Mouse (Mus musculus) limb, embryonic 10.5 days (tissue): ENCODE measurements around the gene Gnb2. TPM values are rescaled to one million over a fixed set of nuclear protein-coding genes. Genes with fewer than 3 reads are reported as not detected.

Experiments used
- DNase-seq: peaks from one replicate; pipeline ENCODE4 v3.0.0-alpha.2; 2017; ENCODE audit warnings: low spot score
- H3K27ac ChIP-seq: fragments of 300-500 bp; sonication (generic); 2 replicates; pipeline ENCODE4 v1.5.1; 2016; ENCODE audit warnings: mild to moderate bottlenecking
- H3K27me3 ChIP-seq: fragments of 300-500 bp; sonication (generic); 2 replicates; pipeline ENCODE4 v1.6.1; 2016; ENCODE audit warnings: low read depth, mild to moderate bottlenecking; ENCODE audit not compliant: poor library complexity, severe bottlenecking
- H3K36me3 ChIP-seq: fragments of 300-500 bp; sonication (generic); 2 replicates; pipeline ENCODE4 v1.6.1; 2016; ENCODE audit warnings: mild to moderate bottlenecking, moderate library complexity
- H3K4me1 ChIP-seq: fragments of 300-500 bp; sonication (generic); 2 replicates; pipeline ENCODE4 v1.6.1; 2016
- H3K4me3 ChIP-seq: fragments of 300-500 bp; sonication (generic); 2 replicates; pipeline ENCODE4 v1.5.1; 2016; ENCODE audit warnings: mild to moderate bottlenecking, moderate library complexity
- H3K9me3 ChIP-seq: fragments of 300-500 bp; sonication (generic); replicated peaks from 2 replicates; pipeline ENCODE4 v1.6.1; 2016; ENCODE audit warnings: mild to moderate bottlenecking
- WGBS: fragments of 180-500 bp; shearing (Covaris S2); methylation state at CpG from one replicate; pipeline ENCODE4 v1.1.7; 2016; 5-methylcytosine and 5-hydroxymethylcytosine counted together
- polyA plus RNA-seq: library from polyadenylated mRNA; unstranded; fragments of >200 nt; fragmentation: Nextera tagmentation; extraction: Ambion mirVana; gene quantifications from 2 replicates; pipeline ENCODE4 v1.2.1, GENCODE M21; 2016

Gnb2 gene
- polyA plus RNA-seq, 1 experiment from 2014 or later: 295 TPM

- Histone ChIP-seq H3K4me1 (peaks cover 20% of the 10 kb centered on the region), H3K27me3 (no peaks in the 10 kb centered on the region), H3K27ac (no peak overlapping the region), H3K36me3 (peaks cover 100% of the 10 kb centered on the region), H3K9me3 (no peaks in the 10 kb centered on the region), H3K4me3 (no peak overlapping the region)
- no peak for DNase-seq
- WGBS: 86% methylated on average over 13 of the region's 13 CpGs
Measured at GRCm38 (mm10) chr5:137524671-137525070, 8.6 kb downstream of the Gnb2 start.

GRCm38 (mm10) chr5:137524251-137524515 lies 9.1 kb downstream of the Gnb2 start:
- H3K4me1 ChIP-seq: peaks cover 16% of the 10 kb centered on the region
- peaks cover 100% of the 10 kb centered on the region for H3K36me3 ChIP-seq
- H3K9me3 ChIP-seq: no peaks in the 10 kb centered on the region
- H3K27me3 ChIP-seq: no peaks in the 10 kb centered on the region
- H3K27ac ChIP-seq: no peak overlapping the region
- H3K4me3 ChIP-seq: no peak overlapping the region
- WGBS: 90% methylated on average over 8 of the region's 8 CpGs
- no peak for DNase-seq

DNA sequence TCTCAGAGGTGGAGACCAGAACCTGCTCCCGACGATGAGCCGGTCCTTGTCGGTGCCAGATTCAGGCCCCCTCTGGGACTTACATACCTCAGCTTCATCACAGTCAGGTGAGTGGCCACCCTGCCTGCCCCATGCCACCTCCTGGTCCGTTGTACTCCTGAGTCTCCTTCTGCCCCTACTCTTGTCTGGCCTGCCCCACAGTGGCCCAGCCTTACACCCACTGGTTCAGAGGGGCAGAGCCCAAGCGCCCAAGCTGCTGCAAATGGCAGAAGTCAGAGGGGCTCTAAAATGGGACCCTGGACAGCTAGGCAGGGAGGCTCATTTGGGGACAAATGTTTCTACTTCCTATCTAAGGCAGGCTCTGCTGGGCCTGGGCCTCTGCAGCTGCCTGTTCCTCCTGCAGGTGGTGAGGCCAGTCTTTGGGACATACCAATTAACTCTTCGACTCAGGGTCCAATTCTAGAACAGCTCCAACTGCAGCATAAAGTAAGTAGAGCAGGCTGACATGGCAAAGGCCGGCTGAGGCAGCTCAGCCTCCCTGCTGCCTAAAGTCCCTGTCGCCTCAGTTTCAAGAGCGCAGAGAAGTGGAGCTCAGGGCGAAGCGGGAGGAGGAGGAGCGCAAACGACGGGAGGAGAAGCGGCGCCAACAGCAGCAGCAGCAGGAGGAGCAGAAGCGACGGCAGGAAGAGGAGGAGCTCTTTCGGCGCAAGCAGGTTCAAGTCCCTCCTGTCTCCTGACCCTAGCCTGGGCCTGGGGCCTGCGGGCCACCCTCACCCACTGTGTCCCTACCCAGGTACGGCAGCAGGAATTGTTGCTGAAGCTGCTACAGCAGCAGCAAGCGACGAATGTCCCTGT lies 9.7 kb downstream of the Gnb2 start:
- DNase-seq: no peak
- WGBS: 89% methylated on average over 25 of the region's 25 CpGs
- no peak overlapping the region for H3K4me3 ChIP-seq
- H3K27ac ChIP-seq: no peak overlapping the region
- no peaks in the 10 kb centered on the region for H3K27me3 ChIP-seq
- H3K4me1 ChIP-seq: peaks cover 13% of the 10 kb centered on the region
- peaks cover 100% of the 10 kb centered on the region for H3K36me3 ChIP-seq
- H3K9me3 ChIP-seq: no peaks in the 10 kb centered on the region

- Histone ChIP-seq H3K4me3 (no peak overlapping the region), H3K36me3 (peaks cover 100% of the 10 kb centered on the region), H3K27ac (no peak overlapping the region), H3K27me3 (no peaks in the 10 kb centered on the region), H3K4me1 (peaks cover 12% of the 10 kb centered on the region), H3K9me3 (no peaks in the 10 kb centered on the region)
- DNase-seq: no peak
- 79% methylated on average over 11 of the region's 11 CpGs for WGBS
Measured at GRCm38 (mm10) chr5:137522711-137523110, 10.6 kb downstream of the Gnb2 start.

GRCm38 (mm10) chr5:137521861-137522260 lies 11.4 kb downstream of the Gnb2 start:
- H3K27me3 ChIP-seq: no peaks in the 10 kb centered on the region
- no peaks in the 10 kb centered on the region for H3K9me3 ChIP-seq
- H3K27ac ChIP-seq: no peak overlapping the region
- no peak overlapping the region for H3K4me3 ChIP-seq
- DNase-seq: no peak
- H3K36me3 ChIP-seq: peaks cover 100% of the 10 kb centered on the region
- H3K4me1 ChIP-seq: peaks cover 12% of the 10 kb centered on the region
- 84% methylated on average over 9 of the region's 9 CpGs for WGBS

GRCm38 (mm10) chr5:137519691-137520550 lies 13.4 kb downstream of the Gnb2 start:
- Histone ChIP-seq H3K4me3 (no peak overlapping the region), H3K9me3 (no peaks in the 10 kb centered on the region), H3K27me3 (no peaks in the 10 kb centered on the region), H3K4me1 (no peaks in the 10 kb centered on the region), H3K36me3 (peaks cover 86% of the 10 kb centered on the region), H3K27ac (0 out of 2 replicates have a peak overlapping the region, but pooled peaks have one; percentile 21)
- no peak for DNase-seq
- WGBS: 92% methylated on average over 27 of the region's 27 CpGs

DNA sequence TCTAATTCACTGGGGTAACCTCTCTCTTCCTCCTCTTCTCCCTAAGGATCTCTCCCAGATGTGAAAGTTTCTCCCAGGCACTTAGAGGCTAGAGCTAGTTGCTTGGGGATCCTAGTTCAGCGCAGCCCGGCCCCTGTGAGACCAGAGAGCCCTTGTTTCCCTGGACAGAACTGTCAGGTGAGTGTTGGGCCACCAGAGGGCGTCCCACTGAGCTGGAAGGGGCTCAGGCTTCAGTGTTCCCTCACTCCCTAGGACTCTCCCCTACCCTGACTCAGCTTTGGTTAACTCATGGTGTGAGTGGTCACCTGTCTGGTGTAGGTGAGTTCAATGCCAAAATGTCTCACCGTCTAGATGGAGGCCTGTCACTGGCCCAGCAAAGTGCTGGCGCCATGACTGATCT lies 14.9 kb downstream of the Gnb2 start, which contains the start of gene Gigyf1:
Gene Gigyf1 (plus strand): TSS at position 113 of the 400 bp plus-strand sequence.
- H3K9me3 ChIP-seq: no peaks in the 10 kb centered on the region
- no peak within 1 kb of the TSS for H3K27ac ChIP-seq
- peaks cover 86% of the 10 kb centered on the region for H3K36me3 ChIP-seq
- no peak within 1 kb of the TSS for H3K4me3 ChIP-seq
- peak; percentile 56 for DNase-seq
- H3K4me1 ChIP-seq: peaks cover 10% of the 10 kb centered on the region
- H3K27me3 ChIP-seq: no peaks in the 10 kb centered on the region
- 78% methylated on average over 5 of the region's 5 CpGs for WGBS

- no peaks in the 10 kb centered on the region for H3K27me3 ChIP-seq
- H3K4me3 ChIP-seq: no peak overlapping the region
- no peaks in the 10 kb centered on the region for H3K9me3 ChIP-seq
- H3K27ac ChIP-seq: no peak overlapping the region
- peaks cover 38% of the 10 kb centered on the region for H3K4me1 ChIP-seq
- WGBS: 87% methylated on average over 3 of the region's 3 CpGs
- H3K36me3 ChIP-seq: peaks cover 64% of the 10 kb centered on the region
- DNase-seq: no peak
Measured at GRCm38 (mm10) chr5:137514811-137515210, 18.5 kb downstream of the Gnb2 start.

DNA sequence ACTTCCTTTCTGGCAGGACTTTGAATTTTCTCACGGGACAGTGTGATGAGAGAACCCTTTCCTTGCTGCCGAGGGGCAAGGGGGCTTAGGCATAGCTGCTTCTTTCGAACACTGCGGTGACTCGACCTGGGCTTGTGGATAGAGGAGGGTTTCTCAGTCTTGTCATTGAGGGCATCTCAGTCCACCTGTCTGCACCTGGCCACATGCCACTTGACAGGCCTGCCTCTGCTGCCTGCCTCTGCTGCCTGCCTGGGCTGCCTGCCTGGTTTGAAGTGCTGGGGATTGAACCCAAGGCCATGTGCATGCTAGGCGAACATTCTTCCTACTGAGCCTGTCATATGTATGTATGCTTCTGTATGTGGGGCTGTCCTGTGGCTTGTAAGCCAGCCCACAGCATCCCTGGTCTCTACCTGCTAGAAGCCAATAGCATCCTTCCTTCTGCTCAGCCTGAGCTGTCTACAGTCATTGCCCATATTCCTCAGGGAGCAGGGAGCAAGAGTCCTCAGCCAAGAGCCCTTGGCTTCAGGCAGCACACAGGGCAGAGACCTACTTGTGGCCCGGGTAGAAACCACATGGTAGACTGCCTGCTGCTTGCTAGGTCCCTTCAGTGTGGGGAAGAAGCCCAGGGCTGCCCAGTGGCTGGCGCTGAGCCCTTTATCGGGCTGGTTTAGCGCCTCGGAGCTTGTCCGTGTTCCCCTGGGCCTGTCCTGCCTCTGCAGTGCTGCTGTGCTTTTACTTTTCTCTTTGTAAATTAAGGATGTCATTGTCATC lies 19.2 kb downstream of the Gnb2 start:
- Histone ChIP-seq H3K4me3 (no peak overlapping the region), H3K27ac (no peak overlapping the region), H3K9me3 (no peaks in the 10 kb centered on the region), H3K27me3 (no peaks in the 10 kb centered on the region), H3K36me3 (peaks cover 57% of the 10 kb centered on the region), H3K4me1 (peaks cover 38% of the 10 kb centered on the region)
- WGBS: 91% methylated on average over 12 of the region's 12 CpGs
- no peak for DNase-seq

- Histone ChIP-seq H3K27me3 (no peaks in the 10 kb centered on the region), H3K27ac (0 out of 2 replicates have a peak overlapping the region, but pooled peaks have one; percentile 20), H3K36me3 (peaks cover 47% of the 10 kb centered on the region), H3K9me3 (no peaks in the 10 kb centered on the region), H3K4me3 (peak overlapping the region; percentile 100; the same call in 1 of the 2 replicates), H3K4me1 (peaks cover 38% of the 10 kb centered on the region)
- DNase-seq: peak; percentile 69
- WGBS: 82% methylated on average over 11 of the region's 11 CpGs
Measured at GRCm38 (mm10) chr5:137512847-137513794, 20.2 kb downstream of the Gnb2 start.

GRCm38 (mm10) chr5:137511706-137512105 lies 21.6 kb downstream of the Gnb2 start:
- H3K9me3 ChIP-seq: no peaks in the 10 kb centered on the region
- H3K36me3 ChIP-seq: peaks cover 33% of the 10 kb centered on the region
- WGBS: 84% methylated on average over 3 of the region's 3 CpGs
- H3K4me3 ChIP-seq: peak overlapping the region; percentile 100
- H3K4me1 ChIP-seq: peaks cover 38% of the 10 kb centered on the region
- H3K27ac ChIP-seq: peak overlapping the region; percentile 99; the same call in 1 of the 2 replicates
- no peak for DNase-seq
- H3K27me3 ChIP-seq: no peaks in the 10 kb centered on the region
